Mouse (Mus musculus): Measurements from ENCODE around the gene Sec63.

Gene Sec63

GRCm38 (mm10) chr10:42760999-42761900 is at the start of gene Sec63:
Gene Sec63, plus strand, starts transcription at chr10:42761496.
- peak; percentile 98 for DNase-seq

- peak; percentile 35 for DNase-seq
Observed at GRCm38 (mm10) chr10:42714676-42715075, 46.6 kb upstream of the Sec63 start.

DNA sequence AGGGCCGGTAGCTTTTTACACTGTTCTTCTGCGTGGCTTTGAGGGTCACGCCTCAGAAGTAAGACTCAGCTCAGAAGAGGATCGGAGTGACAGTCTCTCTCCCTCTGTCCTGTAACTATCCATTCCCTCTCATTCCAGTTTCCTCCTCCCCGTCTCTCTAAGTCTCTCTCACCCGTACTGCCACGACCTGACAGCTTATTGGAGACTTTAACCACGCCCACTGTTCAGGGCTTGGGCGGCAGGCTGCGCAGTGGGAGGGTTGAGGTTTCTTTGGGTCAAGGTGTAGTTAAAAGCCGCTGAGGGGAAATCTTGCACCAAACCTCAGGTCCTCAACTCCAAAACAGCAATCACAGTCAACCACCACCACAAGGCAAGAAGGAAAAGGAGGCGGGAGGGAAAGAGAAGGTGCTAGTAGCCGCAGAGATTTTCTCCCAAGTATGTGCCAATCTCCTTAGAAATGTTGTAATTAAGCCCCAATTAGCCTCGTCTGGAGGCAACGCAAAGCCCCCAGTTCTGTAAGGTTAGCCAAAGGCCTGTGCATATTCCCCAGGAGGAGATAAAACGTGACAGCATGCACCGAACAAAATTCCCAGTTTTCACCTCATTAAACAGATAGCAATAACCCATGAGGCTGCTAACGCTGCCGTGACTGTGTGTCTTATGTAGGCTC is 45.8 kb upstream of the Sec63 start:
- DNase-seq, result peak; percentile 37

- DNase-seq, result no peak
Observed at GRCm38 (mm10) chr10:42722116-42722515, 39.2 kb upstream of the Sec63 start.

GRCm38 (mm10) chr10:42723275-42724232 is 37.7 kb upstream of the Sec63 start:
- no peak for DNase-seq

GRCm38 (mm10) chr10:42729607-42730006 is 31.7 kb upstream of the Sec63 start:
- DNase-seq, result no peak

DNA sequence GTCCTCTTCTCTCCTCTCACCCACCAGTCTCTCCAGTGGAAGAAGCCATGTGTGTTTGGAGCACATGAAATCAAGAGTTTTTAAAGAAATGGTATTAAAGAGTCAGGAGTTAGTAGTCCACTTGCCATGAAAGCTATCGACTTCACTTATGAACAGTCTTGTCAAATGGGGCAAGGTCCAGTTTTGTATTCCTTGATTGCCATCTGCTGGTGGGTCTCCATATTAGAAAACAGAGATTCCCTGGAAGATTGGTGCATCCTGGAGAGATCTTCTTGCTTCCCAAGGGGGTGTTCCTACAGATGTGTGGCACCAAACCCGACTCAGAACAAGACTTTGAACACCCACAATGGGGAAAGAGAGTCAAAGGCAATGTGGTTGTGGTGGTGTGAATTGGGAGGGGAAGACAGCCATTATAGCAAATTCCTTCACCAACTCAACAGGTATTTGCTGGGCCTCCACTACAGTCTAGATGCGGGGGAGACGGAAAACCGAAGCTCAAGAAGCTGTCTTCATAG is 26.7 kb upstream of the Sec63 start:
- DNase-seq, result peak; percentile 76

- DNase-seq, result no peak
Observed at GRCm38 (mm10) chr10:42751813-42752212, 9.5 kb upstream of the Sec63 start.

- no peak for DNase-seq
Observed at GRCm38 (mm10) chr10:42754341-42754740, 7.0 kb upstream of the Sec63 start.

GRCm38 (mm10) chr10:42759741-42760140 is 1.6 kb upstream of the Sec63 start:
- no peak for DNase-seq

- peak; percentile 22 for DNase-seq
Observed at GRCm38 (mm10) chr10:42760329-42760728, 967 bp upstream of the Sec63 start.

DNA sequence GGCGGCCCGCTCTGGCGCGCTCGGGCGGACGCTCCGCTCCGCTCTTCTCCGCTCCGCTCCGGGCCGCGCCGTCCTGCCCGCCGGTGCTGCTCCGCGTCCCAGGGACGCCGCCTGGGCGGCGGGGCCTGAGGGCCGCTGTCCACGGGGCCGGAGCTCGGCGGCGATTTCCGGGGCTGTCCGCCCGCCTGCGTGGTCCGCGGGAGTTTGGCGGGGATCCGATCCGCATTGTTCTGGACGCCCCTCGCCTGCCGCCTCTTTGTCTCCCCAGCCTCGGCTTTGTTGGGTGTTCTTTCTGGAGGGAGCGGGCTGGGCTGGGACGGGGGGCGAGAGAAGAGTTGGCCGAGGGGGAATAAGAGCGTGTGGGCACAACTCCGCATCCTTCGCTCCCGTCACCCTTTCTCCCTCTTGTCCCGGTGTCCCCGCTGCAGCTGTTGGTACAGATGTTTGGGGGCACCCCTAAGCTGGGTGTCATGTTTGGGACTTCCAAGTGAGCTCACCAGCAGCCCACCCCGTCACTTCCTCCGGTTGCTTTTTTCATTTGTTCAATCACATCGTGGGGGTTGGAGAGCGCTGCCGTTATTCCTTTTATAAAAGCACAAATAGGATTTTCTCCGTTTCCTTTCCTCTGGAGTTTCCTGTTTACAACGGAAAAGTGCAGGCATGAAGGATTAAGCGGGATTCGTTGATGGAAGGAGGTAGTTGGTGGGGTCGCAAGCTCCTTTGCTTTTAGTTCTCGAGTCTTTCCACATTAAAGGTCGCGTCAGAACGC is 789 bp downstream of the Sec63 start:
- peak; percentile 43 for DNase-seq

- no peak for DNase-seq
Observed at GRCm38 (mm10) chr10:42762670-42763058, 1.4 kb downstream of the Sec63 start.

DNA sequence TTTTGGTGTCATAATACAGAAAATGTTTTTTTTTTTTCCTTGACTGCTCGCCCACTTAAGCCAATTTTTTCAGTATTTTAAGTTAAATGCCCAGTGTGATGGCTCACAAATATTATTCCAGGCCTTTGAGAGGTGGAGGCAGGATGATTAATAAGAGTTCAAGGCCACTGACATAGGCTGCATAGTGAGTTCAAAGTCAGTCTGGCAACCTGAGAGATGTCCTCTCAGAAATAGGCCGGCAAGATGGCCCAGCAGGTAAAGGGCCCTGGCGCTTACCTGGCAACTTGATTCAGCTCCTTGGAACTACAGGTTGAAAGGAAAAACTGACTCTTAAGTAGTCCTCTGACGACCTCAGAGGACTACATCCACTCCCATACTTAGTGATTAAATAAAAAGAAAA is 1.9 kb downstream of the Sec63 start:
- no peak for DNase-seq

- DNase-seq, result no peak
Observed at GRCm38 (mm10) chr10:42765344-42765743, 4.0 kb downstream of the Sec63 start.

DNA sequence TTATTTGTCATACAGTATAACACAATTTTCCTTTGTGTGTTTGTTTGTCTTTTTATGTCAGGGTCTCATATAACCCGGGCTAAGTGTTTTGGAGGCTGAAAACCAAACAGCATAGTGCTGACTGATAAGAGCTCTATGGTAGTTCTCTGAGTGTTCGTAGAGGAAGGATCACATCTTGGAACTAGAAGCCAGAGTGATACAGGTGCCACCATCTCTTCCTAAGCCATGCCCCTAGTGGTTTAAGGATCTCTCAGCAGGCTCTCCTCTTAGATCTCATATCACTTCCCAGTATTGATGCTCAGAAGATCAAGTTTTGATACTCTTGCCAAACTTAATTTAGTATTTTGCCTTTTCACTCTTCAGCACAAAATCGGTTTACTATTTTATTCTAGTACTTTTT is 14.2 kb downstream of the Sec63 start:
- DNase-seq, result no peak

DNA sequence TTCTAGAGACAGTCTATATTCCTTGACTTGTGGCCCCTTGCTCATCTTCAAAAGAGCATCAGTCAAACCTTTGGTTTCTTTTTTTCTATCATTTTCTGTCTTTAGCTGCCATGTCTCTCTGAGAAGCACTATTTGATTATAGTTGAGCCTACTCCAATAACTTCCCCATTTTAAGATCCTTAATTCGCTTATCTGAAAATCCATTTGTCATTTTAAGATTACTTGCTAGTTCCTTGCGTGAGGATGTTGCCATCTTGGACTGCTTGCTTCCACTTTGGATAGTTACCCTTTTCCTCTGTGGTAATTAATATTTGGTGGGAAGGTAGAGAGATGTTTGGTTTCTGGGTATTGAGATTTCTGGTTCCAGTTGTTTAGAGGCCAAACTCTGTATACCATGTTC is 19.5 kb downstream of the Sec63 start:
- no peak for DNase-seq

GRCm38 (mm10) chr10:42781672-42782071 is 20.4 kb downstream of the Sec63 start:
- no peak for DNase-seq

GRCm38 (mm10) chr10:42800922-42801321 is 39.6 kb downstream of the Sec63 start:
- no peak for DNase-seq

- DNase-seq, result peak; percentile 16
Observed at GRCm38 (mm10) chr10:42825923-42826322, 64.6 kb downstream of the Sec63 start.

DNA sequence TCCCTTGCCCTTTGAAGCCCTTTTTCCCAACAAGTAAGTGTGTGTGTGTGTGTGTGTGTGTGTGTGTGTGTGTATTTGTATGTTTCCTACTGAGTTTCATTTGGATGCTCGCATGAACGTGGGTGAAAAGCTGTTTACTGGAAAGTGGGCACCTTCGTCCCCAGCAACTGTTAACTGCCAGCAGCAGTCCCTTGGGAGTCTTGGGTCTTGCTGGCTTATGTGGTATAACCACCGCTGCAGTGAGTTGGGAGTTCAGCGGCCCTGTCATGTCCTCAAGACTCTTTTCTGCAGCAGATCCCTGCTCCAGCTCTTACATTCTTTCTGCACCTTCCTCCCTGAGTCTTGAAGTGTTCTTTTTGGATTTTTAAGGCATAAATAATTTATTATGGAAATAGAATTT is 65.9 kb downstream of the Sec63 start:
- no peak for DNase-seq

DNA sequence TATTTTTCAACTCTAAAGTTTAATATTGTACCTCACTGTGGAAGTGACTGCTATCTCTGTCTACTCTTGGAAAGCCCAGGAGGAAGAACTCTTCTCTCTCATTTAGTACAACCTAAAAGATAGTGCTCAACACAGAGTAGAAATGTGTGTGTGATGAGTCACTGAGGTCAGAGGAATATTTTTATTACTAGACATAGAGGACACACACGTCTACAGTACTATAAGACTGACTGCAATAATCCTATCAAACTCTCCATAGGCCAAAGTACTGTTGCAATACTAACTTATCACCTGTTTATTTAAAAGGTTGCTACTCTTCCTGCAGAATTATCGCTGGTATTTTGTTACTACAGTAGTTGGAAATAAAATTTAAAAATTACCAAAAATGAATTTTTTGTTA is 68.7 kb downstream of the Sec63 start:
- no peak for DNase-seq

Measured in kidney, adult 9 months (tissue).